Mouse (Mus musculus): ENCODE results near the gene Syt16.

DNA sequence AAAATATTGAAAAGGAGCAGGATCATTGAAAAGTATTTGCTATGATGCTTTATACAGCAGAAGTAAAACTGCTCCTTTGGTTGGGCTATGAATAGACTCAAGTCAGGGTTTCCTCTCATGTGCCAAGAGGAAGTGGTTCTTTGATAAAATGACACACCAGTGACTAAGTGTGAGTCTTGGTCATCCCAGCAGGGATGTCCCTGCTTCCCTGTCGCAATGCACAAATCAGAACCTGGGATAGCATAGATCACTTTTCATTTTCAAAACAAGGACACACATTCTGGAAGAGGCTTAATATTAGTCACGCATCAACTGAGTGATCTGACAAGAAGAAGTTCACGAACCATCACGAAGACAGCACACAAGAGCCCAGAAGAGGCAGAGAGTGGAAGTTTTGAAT, 195.1 kb downstream of the Syt16 start:
- TF ChIP-seq GATA1 (IDR thresholded peaks at IDR 0.05; ENCODE audit: low read length) (no peak), TAL1 (IDR thresholded peaks at IDR 0.05; ENCODE audit: low read length) (no peak)

Measured in erythroblast, embryonic 14.5 days (primary cell).